Mouse (Mus musculus): ENCODE results near the gene 2700097O09Rik.
"Not testable (repeated sequence)": the region's sequence is repeated elsewhere in the genome, so short reads cannot be mapped to it uniquely, and the experiment has no call there.

Gene 2700097O09Rik

GRCm38 (mm10) chr12:55041011-55041410, 38.9 kb downstream of the 2700097O09Rik start:
- no peak for DNase-seq (ENCODE audit: low spot score in 2 of 2)

- DNase-seq (ENCODE audit: low spot score in 2 of 2), result peak in 1 of 2 experiments; percentile 1
Observed at GRCm38 (mm10) chr12:55027088-55027487, 52.8 kb downstream of the 2700097O09Rik start.

GRCm38 (mm10) chr12:55023284-55023683, 56.6 kb downstream of the 2700097O09Rik start:
- no peak for DNase-seq (ENCODE audit: low spot score in 2 of 2)

- no peak for DNase-seq (ENCODE audit: low spot score in 2 of 2)
Observed at GRCm38 (mm10) chr12:55019421-55019877, 60.5 kb downstream of the 2700097O09Rik start.

GRCm38 (mm10) chr12:55017119-55017721, 62.7 kb downstream of the 2700097O09Rik start:
- DNase-seq (ENCODE audit: low spot score in 2 of 2), result no peak

- no peak for DNase-seq (ENCODE audit: low spot score in 2 of 2)
Observed at GRCm38 (mm10) chr12:55016339-55017118, 63.4 kb downstream of the 2700097O09Rik start.

- DNase-seq (ENCODE audit: low spot score in 2 of 2), result no peak
Observed at GRCm38 (mm10) chr12:55015428-55015827, 64.5 kb downstream of the 2700097O09Rik start.

GRCm38 (mm10) chr12:55013626-55014398, 66.1 kb downstream of the 2700097O09Rik start, which contains the start of gene Baz1a:
Gene Baz1a, minus strand, starts transcription at chr12:55014348.
- no peak for DNase-seq (ENCODE audit: low spot score in 2 of 2)

GRCm38 (mm10) chr12:55013031-55013430, 66.9 kb downstream of the 2700097O09Rik start:
- no peak for DNase-seq (ENCODE audit: low spot score in 2 of 2)

GRCm38 (mm10) chr12:55007361-55008008, 72.4 kb downstream of the 2700097O09Rik start:
- no peak for DNase-seq (ENCODE audit: low spot score in 2 of 2)

- DNase-seq (ENCODE audit: low spot score in 2 of 2), result no peak
Observed at GRCm38 (mm10) chr12:55006071-55006470, 73.8 kb downstream of the 2700097O09Rik start.

- DNase-seq (ENCODE audit: low spot score in 2 of 2), result no peak
Observed at GRCm38 (mm10) chr12:55004396-55004795, 75.5 kb downstream of the 2700097O09Rik start.

GRCm38 (mm10) chr12:55003843-55004242, 76.1 kb downstream of the 2700097O09Rik start:
- DNase-seq (ENCODE audit: low spot score in 2 of 2), result no peak

GRCm38 (mm10) chr12:55002532-55002931, 77.4 kb downstream of the 2700097O09Rik start:
- not testable (repeated sequence) for DNase-seq (ENCODE audit: low spot score in 2 of 2)

GRCm38 (mm10) chr12:54999016-54999690, 80.8 kb downstream of the 2700097O09Rik start:
- DNase-seq (ENCODE audit: low spot score in 2 of 2), result peak in 1 of 2 experiments; percentile 15

GRCm38 (mm10) chr12:54998411-54998810, 81.5 kb downstream of the 2700097O09Rik start:
- DNase-seq (ENCODE audit: low spot score in 2 of 2), result no peak

- DNase-seq (ENCODE audit: low spot score in 2 of 2), result no peak
Observed at GRCm38 (mm10) chr12:54996979-54997474, 82.9 kb downstream of the 2700097O09Rik start.

GRCm38 (mm10) chr12:54995965-54996364, 83.9 kb downstream of the 2700097O09Rik start:
- DNase-seq (ENCODE audit: low spot score in 2 of 2), result no peak
